Mouse (Mus musculus) liver, embryonic 11.5 days (tissue): ENCODE measurements around the gene Hist1h2bm. TPM values are rescaled to one million over a fixed set of nuclear protein-coding genes. Genes with fewer than 3 reads are reported as not detected.
"Not testable (repeated sequence)": the region's sequence is repeated elsewhere in the genome, so short reads cannot be mapped to it uniquely, and the experiment has no call there.

ENCODE experiments used
- ATAC-seq: fragments of 200-750 bp; cut with Nextera tagmentation; replicated peaks from 2 replicates; pipeline ENCODE4 v1.8.0; 2017; ENCODE audit warnings: moderate number of reproducible peaks, mild to moderate bottlenecking, moderate TSS enrichment, moderate library complexity; ENCODE audit not compliant: low FRiP score
- DNase-seq: peaks from one replicate; pipeline ENCODE4 v3.0.0-alpha.2; 2017; ENCODE audit warnings: low spot score
- H3K27ac ChIP-seq: fragments of 300-500 bp; sonication (generic); 2 replicates; pipeline ENCODE4 v1.5.1; 2014; ENCODE audit warnings: mild to moderate bottlenecking, low read depth, low read length, control low read depth
- H3K27me3 ChIP-seq: fragments of 300-500 bp; sonication (generic); replicated peaks from 2 replicates; pipeline ENCODE4 v1.6.1; 2014; ENCODE audit warnings: low read length, mixed read lengths; ENCODE audit not compliant: control insufficient read depth, insufficient read depth
- H3K36me3 ChIP-seq: fragments of 300-500 bp; sonication (generic); 2 replicates; pipeline ENCODE4 v1.6.1; 2014; ENCODE audit warnings: mild to moderate bottlenecking, low read length, moderate library complexity, mixed read lengths; ENCODE audit not compliant: control insufficient read depth, insufficient read depth
- H3K4me1 ChIP-seq: fragments of 300-500 bp; sonication (generic); replicated peaks from 2 replicates; pipeline ENCODE4 v1.6.1; 2014; ENCODE audit warnings: low read length, mixed read lengths; ENCODE audit not compliant: control insufficient read depth, insufficient read depth
- H3K4me2 ChIP-seq: fragments of 300-500 bp; sonication (generic); 2 replicates; pipeline ENCODE4 v1.6.1; 2014; ENCODE audit warnings: mild to moderate bottlenecking, control low read depth, moderate library complexity
- H3K4me3 ChIP-seq: fragments of 300-500 bp; sonication (generic); 2 replicates; pipeline ENCODE4 v1.5.1; 2014; ENCODE audit warnings: low read depth, low read length, control low read depth
- H3K9ac ChIP-seq: fragments of 300-500 bp; sonication (generic); 2 replicates; pipeline ENCODE4 v1.6.1; 2014; ENCODE audit warnings: low read depth, low read length, control low read depth
- H3K9me3 ChIP-seq: fragments of 300-500 bp; sonication (generic); 2 replicates; pipeline ENCODE4 v1.6.1; 2016; ENCODE audit warnings: low read length, inconsistent platforms, mixed read lengths; ENCODE audit not compliant: control insufficient read depth
- WGBS: fragments of 180-500 bp; shearing (Covaris S2); extraction: QIAGEN DNeasy Blood & Tissue Kit; methylation state at CpG from one replicate; pipeline ENCODE4 v1.1.7; 2014; 5-methylcytosine and 5-hydroxymethylcytosine counted together
- polyA plus RNA-seq: library from polyadenylated mRNA; unstranded; fragments of >200 nt; fragmentation: Nextera tagmentation; extraction: Ambion mirVana; gene quantifications from 2 replicates; pipeline ENCODE4 v1.2.1, GENCODE M21; 2014

Gene Hist1h2bm
- polyA plus RNA-seq, result 4.2 and 5.1 TPM in 2 replicates

DNA sequence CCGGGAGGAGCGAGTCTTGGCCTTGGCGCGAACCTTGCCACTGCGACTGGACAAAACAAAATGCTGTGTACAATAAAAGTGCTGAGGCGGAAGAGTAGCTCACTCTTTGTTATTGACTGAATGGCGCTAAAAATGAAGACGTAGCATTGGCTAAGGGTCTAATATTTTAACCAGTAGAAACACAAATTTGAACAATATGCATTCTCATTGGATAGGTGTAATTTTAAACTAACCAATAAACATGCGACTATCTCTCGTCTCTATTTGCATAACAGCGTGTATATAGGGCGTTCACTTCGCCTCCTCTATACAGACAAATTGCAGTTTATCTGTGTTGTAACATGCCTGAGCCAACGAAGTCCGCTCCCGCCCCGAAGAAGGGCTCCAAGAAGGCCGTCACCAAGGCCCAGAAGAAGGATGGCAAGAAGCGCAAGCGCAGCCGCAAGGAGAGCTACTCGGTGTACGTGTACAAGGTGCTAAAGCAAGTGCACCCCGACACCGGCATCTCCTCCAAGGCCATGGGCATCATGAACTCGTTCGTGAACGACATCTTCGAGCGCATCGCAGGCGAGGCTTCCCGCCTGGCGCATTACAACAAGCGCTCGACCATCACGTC, at the start of gene Hist1h2bm:
Gene Hist1h2bm, plus strand, starts transcription at position 288 of the 616 bp plus-strand sequence.
- H3K9ac ChIP-seq, result peak within 1 kb of the TSS; percentile 79
- not testable (repeated sequence) for H3K36me3 ChIP-seq, H3K9me3 ChIP-seq, H3K27me3 ChIP-seq
- peak within 1 kb of the TSS; percentile 96 for H3K27ac ChIP-seq
- WGBS, result under 1% methylated on average over 32 of the region's 37 CpGs
- ATAC-seq (peak; percentile 91), DNase-seq (peak; percentile 75)
- peak within 1 kb of the TSS; percentile 84 for H3K4me2 ChIP-seq
- H3K4me3 ChIP-seq, result peak within 1 kb of the TSS; percentile 45
- peaks cover 13% of the 10 kb centered on the region for H3K4me1 ChIP-seq

DNA sequence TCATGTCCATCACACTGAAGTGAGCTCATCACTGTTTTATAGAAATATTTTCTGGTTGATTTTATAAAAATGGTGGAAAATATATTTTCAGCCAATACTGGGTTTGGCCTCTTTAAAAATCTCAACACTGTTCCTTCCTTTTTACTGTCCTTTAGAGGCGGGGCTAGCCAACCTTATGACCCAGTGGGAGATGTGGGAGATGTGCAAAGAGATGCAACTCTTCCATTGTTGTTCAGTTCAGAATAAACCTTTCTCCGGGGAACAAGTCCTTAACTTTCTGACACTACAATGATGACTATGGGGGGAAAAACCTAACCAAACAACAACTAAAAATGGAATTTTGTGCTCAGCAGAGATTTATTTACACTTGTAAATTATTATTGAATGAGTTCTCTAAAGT, 44.5 kb upstream of the Hist1h2bm start, which contains the start of gene Olfr1360:
Gene Olfr1360, minus strand, starts transcription at position 101 of the 400 bp plus-strand sequence.
- WGBS, result 73% methylated on average over 2 of the region's 2 CpGs
- H3K4me2 ChIP-seq, result no peak within 1 kb of the TSS
- no peaks in the 10 kb centered on the region for H3K4me1 ChIP-seq

DNA sequence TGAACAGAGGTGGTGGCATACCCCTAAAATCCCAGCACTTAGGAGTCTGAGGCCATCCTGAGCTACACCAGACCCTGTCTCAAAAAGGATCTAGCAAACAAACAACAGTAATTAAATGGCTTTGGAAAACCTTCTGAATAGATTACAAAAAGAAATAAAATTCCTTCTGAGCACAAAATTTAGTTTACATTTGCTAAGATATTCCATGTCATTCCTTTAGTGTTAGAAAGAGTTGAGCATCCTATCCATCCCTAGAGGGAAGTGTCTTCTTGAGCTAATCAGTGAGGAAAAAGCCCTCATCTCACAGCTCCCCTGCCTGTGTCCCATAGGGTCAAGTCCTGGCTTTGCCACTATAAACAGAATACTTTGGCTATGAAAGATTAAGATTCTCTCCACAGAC, 24.0 kb upstream of the Hist1h2bm start, which contains the start of gene Olfr1359:
Gene Olfr1359, plus strand, starts transcription at position 301 of the 400 bp plus-strand sequence.
- Histone ChIP-seq H3K4me3 (no peak within 1 kb of the TSS), H3K9me3 (no peaks in the 10 kb centered on the region), H3K4me2 (no peak within 1 kb of the TSS), H3K4me1 (no peaks in the 10 kb centered on the region), H3K27me3 (no peaks in the 10 kb centered on the region), H3K36me3 (no peaks in the 10 kb centered on the region), H3K9ac (no peak within 1 kb of the TSS), H3K27ac (no peak within 1 kb of the TSS)
- ATAC-seq (no peak), DNase-seq (no peak)

More for the DNA sequence above, 44.5 kb upstream of the Hist1h2bm start, which contains the start of gene Olfr1360:
- no peak within 1 kb of the TSS for H3K4me3 ChIP-seq
- ATAC-seq (no peak), DNase-seq (no peak)
- H3K9me3 ChIP-seq, result no peaks in the 10 kb centered on the region
- no peaks in the 10 kb centered on the region for H3K36me3 ChIP-seq
- H3K9ac ChIP-seq, result no peak within 1 kb of the TSS
- H3K27ac ChIP-seq, result no peak within 1 kb of the TSS
- H3K27me3 ChIP-seq, result no peaks in the 10 kb centered on the region

DNA sequence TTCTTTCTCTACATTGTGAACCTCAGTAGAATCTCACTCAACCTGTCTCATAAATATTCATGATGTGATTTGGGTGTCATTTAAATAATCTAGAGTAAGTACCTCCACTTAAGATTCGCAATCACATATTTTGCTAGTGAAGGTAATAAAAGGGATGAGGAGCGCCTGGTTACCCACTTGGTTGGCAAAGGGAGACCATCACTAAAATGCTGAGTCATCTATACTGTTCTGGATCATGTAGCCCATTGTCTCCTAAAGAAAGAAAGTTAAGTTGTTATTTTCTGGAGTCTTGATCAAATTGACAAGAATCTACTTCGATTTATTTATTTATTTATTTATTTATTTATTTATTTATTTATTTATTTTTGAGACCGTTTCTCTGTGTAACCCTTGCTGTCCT, 15.2 kb upstream of the Hist1h2bm start:
- H3K27ac ChIP-seq, result no peak overlapping the region
- no peaks in the 10 kb centered on the region for H3K27me3 ChIP-seq
- no peaks in the 10 kb centered on the region for H3K36me3 ChIP-seq
- WGBS, result 72% methylated on average over 4 of the region's 4 CpGs
- no peak overlapping the region for H3K4me2 ChIP-seq
- H3K9ac ChIP-seq, result no peak overlapping the region
- H3K4me1 ChIP-seq, result no peaks in the 10 kb centered on the region
- DNase-seq (no peak), ATAC-seq (no peak)
- no peak overlapping the region for H3K4me3 ChIP-seq
- H3K9me3 ChIP-seq, result no peaks in the 10 kb centered on the region

DNA sequence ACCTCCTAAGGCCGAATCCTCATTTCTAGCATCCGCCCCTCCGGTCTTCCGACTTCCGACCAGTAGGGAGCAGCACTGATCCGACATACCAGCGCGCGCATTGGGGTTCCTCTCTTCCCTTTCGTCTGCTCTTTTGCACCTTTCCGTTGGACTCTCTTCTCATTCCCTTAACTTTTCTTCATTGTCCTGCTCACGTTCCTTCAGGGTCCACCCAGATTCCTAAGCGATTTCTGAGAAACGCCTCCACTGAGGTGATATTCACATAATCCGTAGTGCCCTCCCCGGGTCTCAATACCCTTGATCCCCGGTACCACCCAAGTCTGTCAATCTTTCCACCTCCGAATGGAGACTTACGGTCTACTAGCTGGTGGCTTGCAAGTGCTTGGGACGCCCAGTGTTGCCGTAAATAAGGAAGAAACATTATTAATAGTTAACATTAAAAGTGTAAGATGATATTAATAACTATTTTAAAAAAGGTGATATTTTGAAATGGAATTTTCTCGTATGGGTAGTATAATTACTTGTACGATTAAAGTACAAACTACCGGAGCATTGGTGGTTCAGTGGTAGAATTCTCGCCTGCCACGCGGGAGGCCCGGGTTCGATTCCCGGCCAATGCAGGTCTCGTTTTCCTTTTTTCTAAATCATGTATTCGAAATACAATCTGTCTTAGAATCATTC, 11.7 kb upstream of the Hist1h2bm start:
- Histone ChIP-seq H3K4me3 (peak overlapping the region; percentile 71), H3K27ac (peak overlapping the region; percentile 60), H3K36me3 (no peaks in the 10 kb centered on the region), H3K4me2 (peak overlapping the region; percentile 91), H3K4me1 (peaks cover 2% of the 10 kb centered on the region; the same call in 1 of the 2 replicates), H3K9ac (peak overlapping the region; percentile 72), H3K9me3 (no peaks in the 10 kb centered on the region), H3K27me3 (no peaks in the 10 kb centered on the region)
- WGBS, result under 1% methylated on average over 32 of the region's 32 CpGs
- ATAC-seq, result peak; percentile 81
- DNase-seq, result peak; percentile 88

DNA sequence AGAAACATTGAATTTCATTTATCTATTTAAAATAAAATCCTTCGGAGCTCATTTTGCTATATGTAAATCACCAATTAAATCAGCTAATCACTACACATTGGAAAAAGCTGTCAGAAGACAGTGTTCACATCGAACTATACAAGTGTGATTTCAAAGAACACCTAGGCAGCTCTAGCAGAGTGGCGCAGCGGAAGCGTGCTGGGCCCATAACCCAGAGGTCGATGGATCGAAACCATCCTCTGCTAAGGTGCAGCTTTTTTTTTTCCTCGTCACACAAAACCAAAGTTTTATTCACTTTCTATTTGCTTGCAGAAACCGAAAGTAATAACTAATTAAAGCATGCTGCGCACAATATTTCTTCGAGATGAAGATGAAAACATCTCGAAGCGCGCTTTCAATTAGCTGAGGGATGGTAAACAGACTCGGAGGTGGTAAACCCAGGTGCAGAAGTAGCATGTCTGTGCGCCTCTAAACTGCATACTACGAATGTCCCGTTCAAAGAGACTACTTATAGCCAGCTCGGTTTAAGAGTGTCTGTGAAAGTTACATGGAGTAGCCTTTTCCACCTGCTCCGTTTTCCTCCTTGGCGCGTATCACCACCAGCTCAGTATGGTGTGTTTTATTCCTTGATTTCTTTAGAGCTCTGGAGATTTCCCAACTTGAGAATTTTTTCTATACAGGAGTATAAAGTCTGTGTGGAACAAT, 10.9 kb upstream of the Hist1h2bm start:
- no peak overlapping the region for H3K27ac ChIP-seq
- H3K9ac ChIP-seq, result peak overlapping the region; percentile 20
- WGBS, result 3% methylated on average over 22 of the region's 22 CpGs
- DNase-seq, result peak; percentile 74
- no peaks in the 10 kb centered on the region for H3K9me3 ChIP-seq
- H3K36me3 ChIP-seq, result no peaks in the 10 kb centered on the region
- H3K4me1 ChIP-seq, result peaks cover 2% of the 10 kb centered on the region; the same call in 1 of the 2 replicates
- peak overlapping the region; percentile 91 for H3K4me2 ChIP-seq
- H3K4me3 ChIP-seq, result peak overlapping the region; percentile 53
- H3K27me3 ChIP-seq, result no peaks in the 10 kb centered on the region
- ATAC-seq, result peak; percentile 74

DNA sequence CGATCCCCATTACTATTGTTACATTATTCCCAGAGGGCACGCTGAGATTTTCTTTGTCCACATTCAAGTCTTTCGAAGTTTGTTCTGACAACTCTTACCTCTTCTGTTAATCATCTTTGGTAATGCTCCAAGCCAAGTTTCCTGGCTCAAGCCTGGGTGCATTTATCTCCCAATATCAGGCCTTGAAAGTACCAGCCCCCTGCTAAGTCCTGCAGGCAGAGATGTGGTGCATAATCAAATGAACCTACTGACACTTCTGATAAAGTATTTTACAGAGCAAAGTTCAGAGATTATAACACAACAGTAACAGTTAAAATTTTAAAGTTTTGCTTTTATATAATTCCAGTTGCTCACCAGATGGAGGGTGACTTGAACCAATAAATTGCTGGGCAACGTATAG, 10.1 kb upstream of the Hist1h2bm start:
- Histone ChIP-seq H3K9ac (no peak overlapping the region), H3K27ac (no peak overlapping the region), H3K4me2 (peak overlapping the region; percentile 91), H3K27me3 (no peaks in the 10 kb centered on the region), H3K9me3 (no peaks in the 10 kb centered on the region), H3K36me3 (no peaks in the 10 kb centered on the region), H3K4me1 (peaks cover 2% of the 10 kb centered on the region; the same call in 1 of the 2 replicates), H3K4me3 (peak overlapping the region; percentile 53)
- 29% methylated on average over 4 of the region's 4 CpGs for WGBS
- DNase-seq, result no peak
- no peak for ATAC-seq

DNA sequence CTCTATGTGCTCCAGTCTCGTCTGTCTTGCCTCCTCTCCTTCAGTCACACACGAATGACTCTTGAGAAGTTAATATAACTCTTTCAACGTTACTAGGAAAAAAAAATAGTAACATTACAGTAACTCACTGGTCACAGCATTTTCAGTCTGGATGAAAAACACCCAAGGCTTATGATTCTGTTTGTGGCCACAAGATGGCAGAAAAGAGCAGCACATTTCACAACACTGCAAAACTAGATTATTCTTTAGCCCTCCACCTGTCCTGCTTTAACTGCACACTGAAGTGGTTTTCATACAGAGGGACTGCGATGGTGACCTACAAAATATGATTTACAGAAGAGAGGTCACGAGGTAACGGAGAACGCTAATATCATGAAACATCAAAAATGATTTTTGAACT, 7.1 kb upstream of the Hist1h2bm start:
- Histone ChIP-seq H3K27ac (peak overlapping the region; percentile 97), H3K4me1 (peaks cover 7% of the 10 kb centered on the region)

More for the DNA sequence above, 7.1 kb upstream of the Hist1h2bm start:
- peak overlapping the region; percentile 35 for H3K4me3 ChIP-seq
- H3K4me2 ChIP-seq, result peak overlapping the region; percentile 74
- ATAC-seq (no peak), DNase-seq (peak; percentile 34)
- peak overlapping the region; percentile 73 for H3K9ac ChIP-seq
- under 1% methylated on average over 7 of the region's 7 CpGs for WGBS
- no peaks in the 10 kb centered on the region for H3K9me3 ChIP-seq
- H3K36me3 ChIP-seq, result no peaks in the 10 kb centered on the region
- H3K27me3 ChIP-seq, result no peaks in the 10 kb centered on the region
